Mouse (Mus musculus) forebrain, embryonic 15.5 days (tissue): ENCODE measurements around the gene Nfkbie. TPM values are rescaled to one million over a fixed set of nuclear protein-coding genes. Genes with fewer than 3 reads are reported as not detected.

Source experiments
- ATAC-seq: fragments of 200-750 bp; cut with Nextera tagmentation; replicated peaks from 2 replicates; pipeline ENCODE4 v1.8.0; 2017; ENCODE audit warnings: mild to moderate bottlenecking, moderate TSS enrichment, moderate library complexity
- H3K27ac ChIP-seq: fragments of 300-500 bp; sonication (generic); replicated peaks from 2 replicates; pipeline ENCODE4 v1.5.1; 2015; ENCODE audit warnings: mild to moderate bottlenecking, inconsistent platforms
- H3K27me3 ChIP-seq: fragments of 300-500 bp; sonication (generic); 2 replicates; pipeline ENCODE4 v1.6.1; 2015; ENCODE audit warnings: inconsistent platforms
- H3K36me3 ChIP-seq: fragments of 300-500 bp; sonication (generic); 2 replicates; pipeline ENCODE4 v1.6.1; 2015; ENCODE audit warnings: mild to moderate bottlenecking, inconsistent platforms
- H3K4me1 ChIP-seq: fragments of 300-500 bp; sonication (generic); 2 replicates; pipeline ENCODE4 v1.6.1; 2015; ENCODE audit warnings: inconsistent platforms
- H3K4me2 ChIP-seq: fragments of 300-500 bp; sonication (generic); replicated peaks from 2 replicates; pipeline ENCODE4 v1.6.1; 2015; ENCODE audit warnings: mild to moderate bottlenecking, inconsistent platforms
- H3K4me3 ChIP-seq: fragments of 300-500 bp; sonication (generic); 2 replicates; pipeline ENCODE4 v1.5.1; 2015; ENCODE audit warnings: mild to moderate bottlenecking, inconsistent platforms
- H3K9ac ChIP-seq: fragments of 300-500 bp; sonication (generic); replicated peaks from 2 replicates; pipeline ENCODE4 v1.6.1; 2015; ENCODE audit warnings: mild to moderate bottlenecking, inconsistent platforms
- H3K9me3 ChIP-seq: fragments of 300-500 bp; sonication (generic); 2 replicates; pipeline ENCODE4 v1.6.1; 2016; ENCODE audit warnings: inconsistent platforms
- WGBS: fragments of 180-500 bp; shearing (Covaris S2); methylation state at CpG from one replicate; pipeline ENCODE4 v1.1.7; 2015; ENCODE audit warnings: mixed read lengths; 5-methylcytosine and 5-hydroxymethylcytosine counted together
- polyA plus RNA-seq: library from polyadenylated mRNA; unstranded; fragments of >200 nt; fragmentation: Nextera tagmentation; extraction: Ambion mirVana; gene quantifications from 2 replicates; pipeline ENCODE4 v1.2.1, GENCODE M21; 2015

Gene Nfkbie
- polyA plus RNA-seq, 1 experiment from 2014 or later: 4.6 TPM

- Histone ChIP-seq H3K9me3 (no peaks in the 10 kb centered on the region), H3K27ac (peak overlapping the region; percentile 100), H3K9ac (peak overlapping the region; percentile 95; the same call in 1 of the 2 replicates), H3K27me3 (no peaks in the 10 kb centered on the region), H3K4me3 (peak overlapping the region; percentile 89; the same call in 1 of the 2 replicates), H3K4me1 (peaks cover 29% of the 10 kb centered on the region), H3K36me3 (peaks cover 15% of the 10 kb centered on the region), H3K4me2 (peak overlapping the region; percentile 95)
- no peak for ATAC-seq
- WGBS: 91% methylated on average over 8 of the region's 8 CpGs
Observed at GRCm38 (mm10) chr17:45575123-45575897, 19.8 kb downstream of the Nfkbie start.

- no peak overlapping the region for H3K4me3 ChIP-seq
- no peak for ATAC-seq
- no peak overlapping the region for H3K4me2 ChIP-seq
- peaks cover 12% of the 10 kb centered on the region for H3K4me1 ChIP-seq
- H3K27me3 ChIP-seq: no peaks in the 10 kb centered on the region
- H3K36me3 ChIP-seq: no peaks in the 10 kb centered on the region
- no peaks in the 10 kb centered on the region for H3K9me3 ChIP-seq
- WGBS: 63% methylated on average over 5 of the region's 5 CpGs
- H3K9ac ChIP-seq: no peak overlapping the region
- no peak overlapping the region for H3K27ac ChIP-seq
Observed at GRCm38 (mm10) chr17:45578242-45578641, 22.7 kb downstream of the Nfkbie start.

- Histone ChIP-seq H3K9me3 (no peaks in the 10 kb centered on the region), H3K4me2 (no peak overlapping the region), H3K27ac (no peak overlapping the region), H3K9ac (no peak overlapping the region), H3K36me3 (no peaks in the 10 kb centered on the region), H3K4me1 (peaks cover 12% of the 10 kb centered on the region), H3K4me3 (no peak overlapping the region), H3K27me3 (no peaks in the 10 kb centered on the region)
- 71% methylated on average over 7 of the region's 7 CpGs for WGBS
- no peak for ATAC-seq
Observed at GRCm38 (mm10) chr17:45578843-45579242, 23.3 kb downstream of the Nfkbie start.

GRCm38 (mm10) chr17:45579554-45579953 lies 24.1 kb downstream of the Nfkbie start:
- no peak overlapping the region for H3K27ac ChIP-seq
- no peaks in the 10 kb centered on the region for H3K27me3 ChIP-seq
- ATAC-seq: no peak
- no peak overlapping the region for H3K9ac ChIP-seq
- peaks cover 11% of the 10 kb centered on the region for H3K4me1 ChIP-seq
- 89% methylated on average over 4 of the region's 4 CpGs for WGBS
- no peak overlapping the region for H3K4me2 ChIP-seq
- no peaks in the 10 kb centered on the region for H3K9me3 ChIP-seq
- H3K4me3 ChIP-seq: no peak overlapping the region
- H3K36me3 ChIP-seq: no peaks in the 10 kb centered on the region

- Histone ChIP-seq H3K4me3 (no peak overlapping the region), H3K9me3 (no peaks in the 10 kb centered on the region), H3K27me3 (no peaks in the 10 kb centered on the region), H3K36me3 (no peaks in the 10 kb centered on the region), H3K27ac (no peak overlapping the region; the same call in 1 of the 2 replicates), H3K4me1 (peaks cover 12% of the 10 kb centered on the region), H3K9ac (no peak overlapping the region), H3K4me2 (no peak overlapping the region)
- 0 out of 2 replicates have a peak, but pooled peaks have one; percentile 13 for ATAC-seq
- 51% methylated on average over 12 of the region's 12 CpGs for WGBS
Observed at GRCm38 (mm10) chr17:45580958-45581477, 25.5 kb downstream of the Nfkbie start.

- 17% methylated on average over 2 of the region's 2 CpGs for WGBS
- H3K9me3 ChIP-seq: no peaks in the 10 kb centered on the region
- no peak for ATAC-seq
- no peak overlapping the region for H3K27ac ChIP-seq
- no peaks in the 10 kb centered on the region for H3K27me3 ChIP-seq
- peaks cover 12% of the 10 kb centered on the region for H3K4me1 ChIP-seq
- H3K4me2 ChIP-seq: no peak overlapping the region
- H3K9ac ChIP-seq: no peak overlapping the region
- H3K4me3 ChIP-seq: no peak overlapping the region
- 0 out of 2 replicates have a peak, but pooled peaks cover 3% of the 10 kb centered on the region for H3K36me3 ChIP-seq
Observed at GRCm38 (mm10) chr17:45581567-45581983, 26.1 kb downstream of the Nfkbie start.

- H3K9me3 ChIP-seq: no peaks in the 10 kb centered on the region
- no peak overlapping the region for H3K4me3 ChIP-seq
- H3K9ac ChIP-seq: no peak overlapping the region
- H3K27ac ChIP-seq: no peak overlapping the region
- H3K27me3 ChIP-seq: no peaks in the 10 kb centered on the region
- H3K4me1 ChIP-seq: peaks cover 12% of the 10 kb centered on the region
- 98% methylated on average over 6 of the region's 6 CpGs for WGBS
- 0 out of 2 replicates have a peak, but pooled peaks cover 10% of the 10 kb centered on the region for H3K36me3 ChIP-seq
- no peak for ATAC-seq
- H3K4me2 ChIP-seq: no peak overlapping the region
Observed at GRCm38 (mm10) chr17:45582188-45582587, 26.7 kb downstream of the Nfkbie start.

- Histone ChIP-seq H3K4me2 (no peak overlapping the region), H3K9ac (no peak overlapping the region), H3K4me3 (no peak overlapping the region), H3K27ac (no peak overlapping the region), H3K27me3 (no peaks in the 10 kb centered on the region), H3K36me3 (0 out of 2 replicates have a peak, but pooled peaks cover 10% of the 10 kb centered on the region), H3K4me1 (peaks cover 12% of the 10 kb centered on the region), H3K9me3 (no peaks in the 10 kb centered on the region)
- no peak for ATAC-seq
- 77% methylated on average over 6 of the region's 6 CpGs for WGBS
Observed at GRCm38 (mm10) chr17:45582715-45583355, 27.3 kb downstream of the Nfkbie start.

GRCm38 (mm10) chr17:45584096-45584896 lies 28.8 kb downstream of the Nfkbie start:
- H3K27me3 ChIP-seq: no peaks in the 10 kb centered on the region
- H3K27ac ChIP-seq: peak overlapping the region; percentile 44; the same call in 1 of the 2 replicates
- H3K9ac ChIP-seq: 0 out of 2 replicates have a peak overlapping the region, but pooled peaks have one; percentile 0
- no peak overlapping the region for H3K4me2 ChIP-seq
- H3K4me1 ChIP-seq: peaks cover 12% of the 10 kb centered on the region
- 29% methylated on average over 12 of the region's 12 CpGs for WGBS
- H3K9me3 ChIP-seq: no peaks in the 10 kb centered on the region
- peak; percentile 42 for ATAC-seq
- H3K4me3 ChIP-seq: no peak overlapping the region
- 0 out of 2 replicates have a peak, but pooled peaks cover 10% of the 10 kb centered on the region for H3K36me3 ChIP-seq

- Histone ChIP-seq H3K27me3 (no peaks in the 10 kb centered on the region), H3K9ac (0 out of 2 replicates have a peak overlapping the region, but pooled peaks have one; percentile 0), H3K4me3 (no peak overlapping the region), H3K27ac (peak overlapping the region; percentile 44; the same call in 1 of the 2 replicates), H3K4me2 (no peak overlapping the region), H3K36me3 (0 out of 2 replicates have a peak, but pooled peaks cover 10% of the 10 kb centered on the region), H3K4me1 (peaks cover 12% of the 10 kb centered on the region), H3K9me3 (no peaks in the 10 kb centered on the region)
- 35% methylated on average over 14 of the region's 14 CpGs for WGBS
- ATAC-seq: peak; percentile 40
Observed at GRCm38 (mm10) chr17:45584939-45585678, 29.6 kb downstream of the Nfkbie start.
